Mouse (Mus musculus): ENCODE results near the gene Dock11.

- TF ChIP-seq POLR2A (IDR thresholded peaks at IDR 0.05; ENCODE audit: low read depth, low read length) (no peak), CTCF (IDR thresholded peaks at IDR 0.05; ENCODE audit: extremely low read depth, insufficient read length, insufficient replicate concordance, low read depth, low read length) (no peak)
Measured at GRCm38 (mm10) chrX:35920096-35920607, 31.5 kb downstream of the Dock11 start.

All from small intestine, adult 2 months (tissue).